Mouse (Mus musculus) T-helper 17 cell (primary cell): Measurements from ENCODE around the gene Ubqln4.

Experiments
- in situ Hi-C, 2 experiments: fragments of 300-600 bp; cut with MboI, MseI; formaldehyde crosslinking; loops; 1 replicate in 1 of 2; 2 replicates in 1 of 2; pipeline ENCODE4 v1.15.1; 2025; ENCODE audit warnings: high pct_unique_total_duplicates in 2 of 2

Ubqln4 gene

GRCm38 (mm10) chr3:88523027-88523426, 30.5 kb upstream of the Ubqln4 start:
- in situ Hi-C loops, result loop anchor here (5.0 kb wide), 2 partner anchors 36 to 116 kb away; no protein-coding TSS in a partner anchor

- in situ Hi-C loops, result no loop called here
Measured at GRCm38 (mm10) chr3:88525021-88525420, 28.5 kb upstream of the Ubqln4 start.

GRCm38 (mm10) chr3:88526157-88527131, 27.1 kb upstream of the Ubqln4 start:
- in situ Hi-C loops, result no loop called here

- in situ Hi-C loops, result no loop called here
Measured at GRCm38 (mm10) chr3:88527565-88527964, 26.0 kb upstream of the Ubqln4 start.

- in situ Hi-C loops, result no loop called here
Measured at GRCm38 (mm10) chr3:88528646-88529045, 24.9 kb upstream of the Ubqln4 start.

GRCm38 (mm10) chr3:88529204-88530000, 24.2 kb upstream of the Ubqln4 start:
- in situ Hi-C loops, result no loop called here

GRCm38 (mm10) chr3:88530082-88530864, 23.3 kb upstream of the Ubqln4 start:
- in situ Hi-C loops, result loop anchor here in 1 of 2 experiments (5.0 kb wide), 1 partner anchor 123 kb away; no protein-coding TSS in a partner anchor

- in situ Hi-C loops, result loop anchor here in 1 of 2 experiments (5.0 kb wide), 1 partner anchor 124 kb away; no protein-coding TSS in a partner anchor
Measured at GRCm38 (mm10) chr3:88531348-88532298, 21.9 kb upstream of the Ubqln4 start.

- in situ Hi-C loops, result loop anchor here in 1 of 2 experiments (5.0 kb wide), 1 partner anchor 125 kb away; no protein-coding TSS in a partner anchor
Measured at GRCm38 (mm10) chr3:88532299-88532674, 21.3 kb upstream of the Ubqln4 start, which contains the start of gene Mex3a. TSS of gene Mex3a (plus strand) at chr3:88532395.

GRCm38 (mm10) chr3:88532689-88533511, 20.7 kb upstream of the Ubqln4 start:
- in situ Hi-C loops, result loop anchor here in 1 of 2 experiments (5.0 kb wide), 1 partner anchor 126 kb away; no protein-coding TSS in a partner anchor

GRCm38 (mm10) chr3:88533706-88534105, 19.9 kb upstream of the Ubqln4 start:
- in situ Hi-C loops, result loop anchor here in 1 of 2 experiments (5.0 kb wide), 1 partner anchor 126 kb away; no protein-coding TSS in a partner anchor

GRCm38 (mm10) chr3:88535005-88535404, 18.6 kb upstream of the Ubqln4 start:
- in situ Hi-C loops, result no loop called here

GRCm38 (mm10) chr3:88535527-88535926, 18.0 kb upstream of the Ubqln4 start:
- in situ Hi-C loops, result no loop called here

- in situ Hi-C loops, result no loop called here
Measured at GRCm38 (mm10) chr3:88536103-88536930, 17.2 kb upstream of the Ubqln4 start.

- in situ Hi-C loops, result no loop called here
Measured at GRCm38 (mm10) chr3:88537146-88537545, 16.4 kb upstream of the Ubqln4 start.

- in situ Hi-C loops, result no loop called here
Measured at GRCm38 (mm10) chr3:88538271-88539145, 15.1 kb upstream of the Ubqln4 start.

- in situ Hi-C loops, result no loop called here
Measured at GRCm38 (mm10) chr3:88539397-88539796, 14.2 kb upstream of the Ubqln4 start.
